Mouse (Mus musculus): ENCODE results near the gene Comtd1. TPM values are rescaled to one million over a fixed set of nuclear protein-coding genes. Genes with fewer than 3 reads are reported as not detected.

The Comtd1 gene
- polyA plus RNA-seq, 1 experiment from 2014 or later: 29.8 TPM

DNA sequence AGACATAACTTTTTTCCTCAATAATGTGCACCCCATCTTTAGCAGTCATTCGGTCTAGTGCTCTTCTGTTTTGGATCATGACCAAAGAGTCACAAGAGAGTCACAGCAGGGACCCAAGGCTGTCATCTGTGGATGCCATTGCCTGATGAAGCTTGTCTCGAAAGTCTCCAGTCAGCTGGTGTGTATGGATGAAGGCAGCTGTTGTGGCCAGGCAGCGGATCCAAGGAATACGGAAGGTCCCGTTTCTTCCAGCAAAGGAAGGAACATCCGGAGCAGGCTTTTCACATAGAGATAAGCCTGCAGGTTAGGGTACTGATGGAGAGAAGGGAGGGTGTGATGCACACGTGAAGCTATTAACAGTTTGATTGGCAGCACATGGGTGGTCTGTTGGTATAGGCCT is 47.2 kb downstream of the Comtd1 start:
- WGBS: 74% methylated on average over 7 of the region's 7 CpGs
- Histone ChIP-seq H3K4me3 (ENCODE audit: low read depth, low read length) (no peak overlapping the region), H3K9ac (replicated peaks; ENCODE audit: low read depth, low read length) (no peak overlapping the region), H3K27me3 (ENCODE audit: control insufficient read depth, insufficient read depth, low read length) (no peaks in the 10 kb centered on the region), H3K9me3 (ENCODE audit: control insufficient read depth, low read depth, low read length) (no peaks in the 10 kb centered on the region), H3K4me1 (ENCODE audit: control insufficient read depth, insufficient read depth, low read length) (no peaks in the 10 kb centered on the region), H3K4me2 (replicated peaks; ENCODE audit: low read depth, low read length) (no peak overlapping the region), H3K27ac (ENCODE audit: low read length) (no peak overlapping the region), H3K36me3 (ENCODE audit: control insufficient read depth, insufficient read depth, low read length) (peaks cover 2% of the 10 kb centered on the region; the same call in 1 of the 2 replicates)
- ATAC-seq (ENCODE audit: insufficient number of reproducible peaks, insufficient read depth, low FRiP score, low read depth): no peak

DNA sequence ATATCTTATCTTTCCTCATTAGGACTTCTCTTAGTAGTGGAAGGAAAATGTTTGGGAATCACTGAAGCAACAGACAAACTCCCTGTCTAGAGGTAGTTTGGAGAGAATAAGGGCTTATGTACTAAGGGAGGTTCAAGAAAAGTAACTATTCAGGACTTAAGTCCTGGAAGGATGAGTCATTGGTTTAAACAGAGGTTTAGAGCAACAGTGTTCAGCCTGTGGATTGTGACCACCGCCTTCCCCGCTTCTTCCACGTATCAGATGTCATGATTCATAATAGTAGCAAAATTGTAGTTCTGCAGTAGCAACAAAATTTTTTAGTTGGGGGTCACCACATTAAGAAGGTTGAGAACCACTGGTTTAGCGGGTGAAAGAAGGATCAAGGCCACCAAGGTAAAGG is 48.1 kb downstream of the Comtd1 start:
- Histone ChIP-seq H3K4me2 (replicated peaks; ENCODE audit: low read depth, low read length) (no peak overlapping the region), H3K27ac (ENCODE audit: low read length) (no peak overlapping the region), H3K4me3 (ENCODE audit: low read depth, low read length) (no peak overlapping the region), H3K9me3 (ENCODE audit: control insufficient read depth, low read depth, low read length) (no peaks in the 10 kb centered on the region), H3K4me1 (ENCODE audit: control insufficient read depth, insufficient read depth, low read length) (no peaks in the 10 kb centered on the region), H3K9ac (replicated peaks; ENCODE audit: low read depth, low read length) (no peak overlapping the region), H3K27me3 (ENCODE audit: control insufficient read depth, insufficient read depth, low read length) (no peaks in the 10 kb centered on the region), H3K36me3 (ENCODE audit: control insufficient read depth, insufficient read depth, low read length) (peaks cover 2% of the 10 kb centered on the region; the same call in 1 of the 2 replicates)
- 87% methylated on average over 4 of the region's 4 CpGs for WGBS
- ATAC-seq (ENCODE audit: insufficient number of reproducible peaks, insufficient read depth, low FRiP score, low read depth): no peak

Other genes starting within 250 kb of the Comtd1 start
- not detected in 2 replicates for gene Dupd1, start 134.4 kb downstream of the Comtd1 start, polyA plus RNA-seq (2014; fragmentation: Nextera tagmentation; extraction: Ambion mirVana)
- gene Samd8, start 98.4 kb downstream of the Comtd1 start, polyA plus RNA-seq (2014; fragmentation: Nextera tagmentation; extraction: Ambion mirVana): 13.8 and 15.0 TPM in 2 replicates
- not detected in 2 replicates for gene Dusp13, start 97.8 kb downstream of the Comtd1 start, polyA plus RNA-seq (2014; fragmentation: Nextera tagmentation; extraction: Ambion mirVana)
- 271 and 278 TPM in 2 replicates for gene Vdac2, start 23.7 kb downstream of the Comtd1 start, polyA plus RNA-seq (2014; fragmentation: Nextera tagmentation; extraction: Ambion mirVana)
- gene Zfp503, start 140.6 kb upstream of the Comtd1 start, polyA plus RNA-seq (2014; fragmentation: Nextera tagmentation; extraction: Ambion mirVana): 15.2 and 17.0 TPM in 2 replicates
- 0.46 and 1.1 TPM in 2 replicates for gene Lrmda, start 170.7 kb upstream of the Comtd1 start, polyA plus RNA-seq (2014; fragmentation: Nextera tagmentation; extraction: Ambion mirVana)

Data from stomach, embryonic 14.5 days (tissue).